Mouse (Mus musculus) liver, adult 2 months (tissue): ENCODE measurements around the gene Adamtsl1. TPM values are rescaled to one million over a fixed set of nuclear protein-coding genes. Genes with fewer than 3 reads are reported as not detected.

ENCODE experiments used
- DNase-seq: peaks from one replicate; pipeline ENCODE4 v3.0.0-alpha.2; 2011; ENCODE audit warnings: low read depth, low spot score; ENCODE audit errors: extremely low read depth
- H3K27ac ChIP-seq: fragments of 200-500 bp; replicated peaks from 2 replicates; pipeline ENCODE4 v1.5.1; 2012; ENCODE audit warnings: low read depth, mild to moderate bottlenecking, control low read depth, inconsistent platforms, low read length; ENCODE audit not compliant: insufficient read depth
- H3K27me3 ChIP-seq: fragments of 200-500 bp; 2 replicates; pipeline ENCODE4 v1.6.1; 2012; ENCODE audit warnings: mild to moderate bottlenecking, moderate library complexity, low read length, inconsistent platforms; ENCODE audit not compliant: control insufficient read depth, insufficient read depth
- H3K36me3 ChIP-seq: fragments of 200-500 bp; 2 replicates; pipeline ENCODE4 v1.6.1; 2012; ENCODE audit warnings: low read length, inconsistent platforms; ENCODE audit not compliant: control insufficient read depth, insufficient read depth
- H3K4me1 ChIP-seq: fragments of 200-500 bp; 2 replicates; pipeline ENCODE4 v1.6.1; 2011; ENCODE audit warnings: low read length; ENCODE audit not compliant: control insufficient read depth, insufficient read depth
- H3K4me3 ChIP-seq: fragments of 200-500 bp; 2 replicates; pipeline ENCODE4 v1.5.1; 2011; ENCODE audit warnings: low read depth, mild to moderate bottlenecking, control low read depth, low read length, moderate library complexity; ENCODE audit not compliant: insufficient read depth
- H3K79me2 ChIP-seq: fragments of 200-500 bp; 2 replicates; pipeline ENCODE4 v1.6.1; 2012; ENCODE audit warnings: inconsistent platforms, mild to moderate bottlenecking, low read length, moderate library complexity; ENCODE audit not compliant: control insufficient read depth, insufficient read depth
- H3K9ac ChIP-seq: fragments of 200-500 bp; 2 replicates; pipeline ENCODE4 v1.6.1; 2012; ENCODE audit warnings: low read depth, mild to moderate bottlenecking, control low read depth, inconsistent platforms, low read length
- CTCF ChIP-seq: fragments of 200-500 bp; IDR thresholded peaks from 2 replicates; pipeline ENCODE4 v1.5.1; 2011; ENCODE audit warnings: low read depth, low read length, control low read depth
- POLR2A ChIP-seq: fragments of 200-500 bp; IDR thresholded peaks from 2 replicates; pipeline ENCODE4 v1.6.1; 2011; ENCODE audit warnings: low read length, control low read depth; ENCODE audit not compliant: insufficient read depth; ENCODE audit errors: extremely low read depth
- WGBS: fragments of 180-500 bp; shearing (Covaris S2); methylation state at CpG from one replicate; pipeline ENCODE4 v1.1.7; 2018; 5-methylcytosine and 5-hydroxymethylcytosine counted together
- polyA plus RNA-seq: library from polyadenylated mRNA; depleted of rRNA; stranded (reverse); fragments of >200 nt; gene quantifications from 2 replicates; pipeline ENCODE4 v1.2.3, GENCODE M21; 2012
- total RNA-seq: library from RNA; depleted of rRNA; stranded (reverse); fragments of >200 nt; gene quantifications from 2 replicates; pipeline ENCODE4 v1.2.3, GENCODE M21; 2014

Adamtsl1 gene
- total and polyA plus RNA-seq, 2 experiments = 0.61 to 0.65 TPM

- no peaks in the 10 kb centered on the region for H3K36me3 ChIP-seq
These were observed 99.4 kb downstream of the Adamtsl1 start for GRCm38 (mm10) chr4:85613331-85613730.

GRCm38 (mm10) chr4:85618746-85619145 is 104.8 kb downstream of the Adamtsl1 start:
- H3K36me3 ChIP-seq = no peaks in the 10 kb centered on the region
- no peak overlapping the region for H3K4me3 ChIP-seq
- no peaks in the 10 kb centered on the region for H3K79me2 ChIP-seq
- no peak overlapping the region for H3K27ac ChIP-seq
- no peak overlapping the region for H3K9ac ChIP-seq
- TF ChIP-seq POLR2A (no peak), CTCF (no peak)
- no peaks in the 10 kb centered on the region for H3K4me1 ChIP-seq
- WGBS = 79% methylated on average over 5 of the region's 5 CpGs
- DNase-seq = no peak
- no peaks in the 10 kb centered on the region for H3K27me3 ChIP-seq

More at GRCm38 (mm10) chr4:85613331-85613730, 99.4 kb downstream of the Adamtsl1 start:
- DNase-seq = no peak
- Histone ChIP-seq H3K27ac (no peak overlapping the region), H3K9ac (no peak overlapping the region), H3K27me3 (no peaks in the 10 kb centered on the region), H3K4me3 (no peak overlapping the region), H3K79me2 (no peaks in the 10 kb centered on the region), H3K4me1 (no peaks in the 10 kb centered on the region)
- 78% methylated on average over 3 of the region's 3 CpGs for WGBS
- TF ChIP-seq CTCF (no peak), POLR2A (no peak)

GRCm38 (mm10) chr4:85619261-85619660 is 105.3 kb downstream of the Adamtsl1 start:
- Histone ChIP-seq H3K4me3 (no peak overlapping the region), H3K36me3 (no peaks in the 10 kb centered on the region), H3K4me1 (no peaks in the 10 kb centered on the region), H3K27ac (no peak overlapping the region), H3K79me2 (no peaks in the 10 kb centered on the region), H3K9ac (no peak overlapping the region), H3K27me3 (no peaks in the 10 kb centered on the region)
- DNase-seq = no peak
- 75% methylated on average over 3 of the region's 3 CpGs for WGBS
- TF ChIP-seq CTCF = no peak
- no peak for TF ChIP-seq POLR2A

- H3K36me3 ChIP-seq = no peaks in the 10 kb centered on the region
- no peak for DNase-seq
- no peak overlapping the region for H3K4me3 ChIP-seq
- no peaks in the 10 kb centered on the region for H3K4me1 ChIP-seq
- H3K9ac ChIP-seq = no peak overlapping the region
- 79% methylated on average over 7 of the region's 7 CpGs for WGBS
- TF ChIP-seq POLR2A = no peak
- TF ChIP-seq CTCF = no peak
- no peaks in the 10 kb centered on the region for H3K79me2 ChIP-seq
- H3K27me3 ChIP-seq = no peaks in the 10 kb centered on the region
- no peak overlapping the region for H3K27ac ChIP-seq
These were observed 115.4 kb downstream of the Adamtsl1 start for GRCm38 (mm10) chr4:85629381-85629780.

- no peak overlapping the region for H3K4me3 ChIP-seq
- H3K27ac ChIP-seq = no peak overlapping the region
- DNase-seq = no peak
- no peak overlapping the region for H3K9ac ChIP-seq
- no peaks in the 10 kb centered on the region for H3K36me3 ChIP-seq
- no peaks in the 10 kb centered on the region for H3K27me3 ChIP-seq
- TF ChIP-seq CTCF (no peak), POLR2A (no peak)
- no peaks in the 10 kb centered on the region for H3K4me1 ChIP-seq
- no peaks in the 10 kb centered on the region for H3K79me2 ChIP-seq
- WGBS = 89% methylated on average over 5 of the region's 5 CpGs
These were observed 155.3 kb downstream of the Adamtsl1 start for GRCm38 (mm10) chr4:85669271-85669670.

GRCm38 (mm10) chr4:85669735-85670134 is 155.8 kb downstream of the Adamtsl1 start:
- Histone ChIP-seq H3K79me2 (no peaks in the 10 kb centered on the region), H3K9ac (no peak overlapping the region), H3K27ac (no peak overlapping the region), H3K4me1 (no peaks in the 10 kb centered on the region), H3K27me3 (no peaks in the 10 kb centered on the region), H3K4me3 (no peak overlapping the region), H3K36me3 (no peaks in the 10 kb centered on the region)
- TF ChIP-seq CTCF (no peak), POLR2A (no peak)
- DNase-seq = no peak
- WGBS = 75% methylated on average over 1 of the region's 1 CpGs
